ENCODE assay signal across 7 mouse cellular contexts in genomic region chr13:98390771-98391634, GRCm38 (mm10). TPM values are rescaled to one million over a fixed set of nuclear protein-coding genes. Genes with fewer than 3 reads are reported as not detected.
DNase-seq lines count a peak whose midpoint lies in the region; ATAC-seq and TF ChIP-seq lines count a peak whose summit lies in the region.

No protein-coding gene starts in this region.

- peaks cover 71% of the 10 kb centered on the region for H3K27me3 ChIP-seq in hindbrain, embryonic 12.5 days
- peaks cover 66% of the 10 kb centered on the region for H3K27me3 ChIP-seq in liver, embryonic 12.5 days (replicated peaks)
- H3K27me3 ChIP-seq in small intestine, adult 2 months (ENCODE audit: control insufficient read depth, insufficient read depth, low read length) = peaks cover 29% of the 10 kb centered on the region

- no peak for TF ChIP-seq CTCF in embryonic fibroblast, embryonic 13.5 days (IDR thresholded peaks at IDR 0.05; ENCODE audit: borderline replicate concordance, insufficient read depth, low read length)
- TF ChIP-seq CTCF in small intestine, adult 2 months (IDR thresholded peaks at IDR 0.05; ENCODE audit: extremely low read depth, insufficient read length, insufficient replicate concordance, low read depth, low read length) = no peak

- no peak overlapping the region for H3K27ac ChIP-seq in embryonic fibroblast, embryonic 13.5 days (ENCODE audit: insufficient read depth, low read length)
- peak overlapping the region; percentile 8; the same call in 1 of the 2 replicates for H3K27ac ChIP-seq in hindbrain, embryonic 12.5 days
- H3K27ac ChIP-seq in liver, embryonic 12.5 days = no peak overlapping the region
- H3K27ac ChIP-seq in small intestine, adult 2 months (ENCODE audit: insufficient read depth, low read depth, low read length) = no peak overlapping the region

- peak; percentile 50; the same call in 1 of the 2 replicates for ATAC-seq in hindbrain, embryonic 12.5 days (ENCODE audit: low FRiP score)
- ATAC-seq in liver, embryonic 12.5 days = no peak

- 0 out of 2 replicates have a peak overlapping the region, but pooled peaks have one; percentile 44 for H3K9ac ChIP-seq in hindbrain, embryonic 12.5 days
- H3K9ac ChIP-seq in liver, embryonic 12.5 days = no peak overlapping the region

- no peaks in the 10 kb centered on the region for H3K36me3 ChIP-seq in hindbrain, embryonic 12.5 days
- no peaks in the 10 kb centered on the region for H3K36me3 ChIP-seq in liver, embryonic 12.5 days
- no peaks in the 10 kb centered on the region for H3K36me3 ChIP-seq in small intestine, adult 2 months (ENCODE audit: control insufficient read depth, insufficient read depth, low read length)

- TF ChIP-seq POLR2A in embryonic fibroblast, embryonic 13.5 days (IDR thresholded peaks at IDR 0.05; ENCODE audit: low read depth, low read length) = no peak
- no peak for TF ChIP-seq POLR2A in small intestine, adult 2 months (IDR thresholded peaks at IDR 0.05; ENCODE audit: low read depth, low read length)

- H3K4me3 ChIP-seq in embryonic fibroblast, embryonic 13.5 days (ENCODE audit: insufficient read depth, low read length) = peak overlapping the region; percentile 12; the same call in 1 of the 2 replicates
- peak overlapping the region; percentile 39 for H3K4me3 ChIP-seq in hindbrain, embryonic 12.5 days
- peak overlapping the region; percentile 23 for H3K4me3 ChIP-seq in liver, embryonic 12.5 days
- H3K4me3 ChIP-seq in small intestine, adult 2 months (ENCODE audit: low read depth, low read length) = peak overlapping the region; percentile 30; the same call in 1 of the 2 replicates

- under 1% methylated on average over 68 of the region's 68 CpGs for WGBS in hindbrain, embryonic 12.5 days
- 3% methylated on average over 68 of the region's 68 CpGs for WGBS in liver, embryonic 12.5 days (ENCODE audit: insufficient replicate concordance)
- 2% methylated on average over 68 of the region's 68 CpGs for WGBS in small intestine, adult 2 months

- peaks cover 3% of the 10 kb centered on the region; the same call in 1 of the 2 replicates for H3K4me1 ChIP-seq in embryonic fibroblast, embryonic 13.5 days (ENCODE audit: control insufficient read depth, insufficient read depth, low read length)
- H3K4me1 ChIP-seq in hindbrain, embryonic 12.5 days = peaks cover 15% of the 10 kb centered on the region
- no peaks in the 10 kb centered on the region for H3K4me1 ChIP-seq in liver, embryonic 12.5 days
- H3K4me1 ChIP-seq in small intestine, adult 2 months (ENCODE audit: control insufficient read depth, insufficient read depth, insufficient read length, low read length) = peaks cover 3% of the 10 kb centered on the region; the same call in 1 of the 2 replicates

- H3K9me3 ChIP-seq in hindbrain, embryonic 12.5 days (replicated peaks) = peaks cover 5% of the 10 kb centered on the region; the same call in 1 of the 2 replicates
- H3K9me3 ChIP-seq in liver, embryonic 12.5 days (replicated peaks) = no peaks in the 10 kb centered on the region

- peak; percentile 11 for DNase-seq in urinary bladder, postnatal 25 days (ENCODE audit: low spot score)
- DNase-seq in urinary bladder, postnatal 14 days (ENCODE audit: low spot score) = no peak
- no peak for DNase-seq in layer of hippocampus, adult 9-10 months (ENCODE audit: low spot score)

- peak overlapping the region; percentile 65 for H3K4me2 ChIP-seq in hindbrain, embryonic 12.5 days (replicated peaks)
- peak overlapping the region; percentile 60 for H3K4me2 ChIP-seq in liver, embryonic 12.5 days

RNA-seq across cellular contexts. Expression of gene Foxd1, which starts 37.0 kb away (rescaled TPM):
- polyA plus RNA-seq in embryonic fibroblast, embryonic 13.5 days (2011; ENCODE audit: insufficient read length, low read depth, missing spikeins) = 5.9 and 6.3 TPM in 2 replicates
- polyA plus RNA-seq in hindbrain, embryonic 12.5 days (2016; fragmentation: Nextera tagmentation; extraction: Ambion mirVana) = 7.0 and 9.2 TPM in 2 replicates
- polyA plus RNA-seq in liver, embryonic 12.5 days (2016; fragmentation: Nextera tagmentation; extraction: Ambion mirVana) = not detected in 2 replicates
- polyA plus RNA-seq in small intestine, adult 2 months (2012; rRNA removed) = not detected in 2 replicates
